Mouse (Mus musculus): ENCODE data around the gene Dctn2. TPM values are rescaled to one million over a fixed set of nuclear protein-coding genes. Genes with fewer than 3 reads are reported as not detected.
A peak's percentile ranks its signal among the peaks of the same experiment; 100 is the strongest.

Dctn2 gene
- polyA plus RNA-seq, 1 experiment, result 200 TPM

DNA sequence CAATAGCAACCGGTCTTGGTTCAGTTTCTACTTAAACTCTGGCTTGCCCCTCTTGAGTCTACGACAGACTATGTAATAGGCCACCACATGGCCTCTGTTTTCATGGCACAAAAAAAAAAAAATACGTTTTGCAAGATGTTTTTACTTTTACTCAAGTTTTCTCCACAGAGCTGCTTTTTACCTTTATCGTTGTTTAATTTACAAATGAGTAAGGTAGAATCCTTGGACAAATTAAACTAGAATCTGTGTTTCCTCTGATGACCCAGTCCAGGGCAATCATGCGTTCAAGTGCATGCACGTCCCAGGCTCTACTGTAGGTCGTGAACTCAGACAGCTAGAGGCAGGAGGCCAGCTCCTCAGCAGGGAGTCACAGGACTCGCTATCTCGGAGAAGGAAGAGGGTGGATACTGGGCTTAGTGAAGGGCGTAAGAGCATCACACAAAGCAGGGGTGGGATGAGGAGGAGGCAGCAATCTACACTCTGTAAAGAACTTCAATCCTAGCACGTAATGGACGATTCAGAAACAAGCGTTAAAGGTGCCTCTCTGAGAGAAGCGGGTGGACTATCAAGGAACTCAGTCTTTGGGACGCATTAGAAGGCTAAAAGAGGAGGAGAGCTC lies 23.5 kb downstream of the Dctn2 start:
- Histone ChIP-seq H3K4me1 (replicated peaks; ENCODE audit: control insufficient read depth, insufficient read depth, low read length) (peaks cover 25% of the 10 kb centered on the region), H3K27ac (ENCODE audit: control insufficient read depth, insufficient read depth, low read length) (peak overlapping the region; percentile 94), H3K27me3 (ENCODE audit: control insufficient read depth, insufficient read depth, low read length) (no peaks in the 10 kb centered on the region), H3K4me3 (ENCODE audit: control insufficient read depth, insufficient read depth, low read length) (peak overlapping the region; percentile 70), H3K36me3 (ENCODE audit: control insufficient read depth, insufficient read depth, low read length) (peaks cover 23% of the 10 kb centered on the region)
- DNase-seq, result peak; percentile 43
- TF ChIP-seq CTCF (IDR thresholded peaks at IDR 0.05; ENCODE audit: borderline replicate concordance, control insufficient read depth, extremely low read depth, insufficient read depth, low read length, poor library complexity) (no peak), POLR2A (IDR thresholded peaks at IDR 0.05; ENCODE audit: control insufficient read depth, extremely low read depth, insufficient read depth, low read length, poor library complexity) (no peak)
- WGBS, result 2% methylated on average over 15 of the region's 15 CpGs

DNA sequence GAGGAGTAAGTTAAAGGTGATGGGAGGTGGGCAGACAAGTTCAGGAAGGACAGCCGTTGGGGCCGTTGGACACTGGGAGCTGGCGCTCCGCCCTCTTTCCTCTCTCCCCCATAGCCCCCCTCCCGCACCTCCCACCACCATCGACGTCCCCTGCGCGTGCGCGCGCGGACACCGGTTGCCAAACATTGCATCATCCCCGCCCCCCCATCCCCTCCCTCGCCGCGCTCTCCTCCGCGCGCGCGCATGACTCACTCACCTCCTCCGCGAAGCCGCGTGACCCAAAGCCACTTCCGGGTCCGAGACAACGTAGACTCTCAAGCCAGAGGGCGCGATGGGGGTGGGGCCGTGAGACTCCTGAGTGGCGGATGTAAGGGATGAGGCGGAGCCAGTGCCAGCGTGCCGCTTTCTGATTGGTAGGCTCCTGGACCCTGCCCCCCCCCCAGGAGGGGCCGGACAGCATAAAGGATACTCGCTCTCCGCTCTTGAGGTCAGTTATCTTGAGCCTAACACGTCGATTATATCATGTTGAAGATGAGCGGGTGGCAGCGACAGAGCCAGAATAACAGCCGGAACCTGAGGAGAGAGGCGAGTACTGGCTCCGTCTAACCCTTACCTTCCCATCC lies 24.2 kb downstream of the Dctn2 start:
- DNase-seq, result peak; percentile 99
- WGBS, result under 1% methylated on average over 46 of the region's 47 CpGs
- Histone ChIP-seq H3K27me3 (ENCODE audit: control insufficient read depth, insufficient read depth, low read length) (no peaks in the 10 kb centered on the region), H3K4me1 (replicated peaks; ENCODE audit: control insufficient read depth, insufficient read depth, low read length) (peaks cover 25% of the 10 kb centered on the region), H3K27ac (ENCODE audit: control insufficient read depth, insufficient read depth, low read length) (peak overlapping the region; percentile 94), H3K4me3 (ENCODE audit: control insufficient read depth, insufficient read depth, low read length) (peak overlapping the region; percentile 66), H3K36me3 (ENCODE audit: control insufficient read depth, insufficient read depth, low read length) (peaks cover 27% of the 10 kb centered on the region)
- TF ChIP-seq CTCF (IDR thresholded peaks at IDR 0.05; ENCODE audit: borderline replicate concordance, control insufficient read depth, extremely low read depth, insufficient read depth, low read length, poor library complexity), result peak; percentile 56; the same call in 1 of the 2 replicates
- peak; percentile 68; the same call in 1 of the 2 replicates for TF ChIP-seq POLR2A (IDR thresholded peaks at IDR 0.05; ENCODE audit: control insufficient read depth, extremely low read depth, insufficient read depth, low read length, poor library complexity)

DNA sequence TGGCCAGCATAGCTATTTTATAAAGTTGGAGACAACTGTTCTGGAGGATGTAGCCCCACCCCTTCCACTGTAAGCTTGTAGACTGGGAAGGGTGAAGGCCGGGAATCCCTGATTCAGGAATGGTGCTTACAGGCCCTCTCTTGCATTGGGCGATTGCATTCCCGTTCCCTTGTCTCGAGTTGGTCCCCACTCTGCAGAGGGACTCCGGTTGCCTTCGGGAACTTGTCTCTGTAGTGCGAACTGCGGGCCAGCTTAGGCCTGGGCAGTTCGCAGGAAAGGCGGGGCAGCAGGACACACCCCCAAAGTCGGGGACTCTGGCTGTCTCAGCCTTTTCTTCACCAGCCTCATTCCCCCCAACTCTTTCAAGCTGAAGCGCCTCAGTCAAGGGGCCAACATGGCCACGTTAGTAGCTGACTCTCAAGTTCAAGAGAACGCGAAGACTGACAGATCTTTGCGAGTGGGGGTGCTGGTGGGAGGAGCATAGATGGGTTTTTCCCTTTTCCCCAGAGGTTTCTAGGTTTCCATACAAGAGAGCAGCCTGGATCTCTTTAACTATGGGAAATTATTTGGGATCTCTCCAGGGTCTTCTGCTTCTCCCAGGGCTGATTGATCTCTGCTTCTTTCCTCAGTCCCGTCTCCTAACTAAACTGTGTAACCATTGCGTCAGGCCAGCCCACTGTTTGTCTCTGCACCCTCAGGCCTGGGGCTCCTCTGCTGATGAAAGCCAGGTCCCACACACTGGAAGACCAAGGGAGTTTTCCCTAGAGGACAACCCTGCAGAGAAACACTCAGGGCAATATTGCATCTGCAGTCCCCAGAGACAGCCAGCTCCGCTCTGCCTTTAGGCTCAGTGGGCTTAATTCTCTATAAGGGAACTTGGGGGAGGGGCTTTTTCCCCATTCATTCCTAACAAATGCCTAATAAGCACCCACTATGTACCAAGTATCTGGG lies 25.0 kb downstream of the Dctn2 start:
- peak; percentile 2; the same call in 1 of the 2 replicates for TF ChIP-seq POLR2A (IDR thresholded peaks at IDR 0.05; ENCODE audit: control insufficient read depth, extremely low read depth, insufficient read depth, low read length, poor library complexity)
- no peak for TF ChIP-seq CTCF (IDR thresholded peaks at IDR 0.05; ENCODE audit: borderline replicate concordance, control insufficient read depth, extremely low read depth, insufficient read depth, low read length, poor library complexity)
- Histone ChIP-seq H3K4me3 (ENCODE audit: control insufficient read depth, insufficient read depth, low read length) (peak overlapping the region; percentile 66), H3K27me3 (ENCODE audit: control insufficient read depth, insufficient read depth, low read length) (no peaks in the 10 kb centered on the region), H3K36me3 (ENCODE audit: control insufficient read depth, insufficient read depth, low read length) (peaks cover 31% of the 10 kb centered on the region), H3K4me1 (replicated peaks; ENCODE audit: control insufficient read depth, insufficient read depth, low read length) (peaks cover 25% of the 10 kb centered on the region), H3K27ac (ENCODE audit: control insufficient read depth, insufficient read depth, low read length) (peak overlapping the region; percentile 76)
- 7% methylated on average over 19 of the region's 19 CpGs for WGBS
- peak; percentile 60 for DNase-seq

DNA sequence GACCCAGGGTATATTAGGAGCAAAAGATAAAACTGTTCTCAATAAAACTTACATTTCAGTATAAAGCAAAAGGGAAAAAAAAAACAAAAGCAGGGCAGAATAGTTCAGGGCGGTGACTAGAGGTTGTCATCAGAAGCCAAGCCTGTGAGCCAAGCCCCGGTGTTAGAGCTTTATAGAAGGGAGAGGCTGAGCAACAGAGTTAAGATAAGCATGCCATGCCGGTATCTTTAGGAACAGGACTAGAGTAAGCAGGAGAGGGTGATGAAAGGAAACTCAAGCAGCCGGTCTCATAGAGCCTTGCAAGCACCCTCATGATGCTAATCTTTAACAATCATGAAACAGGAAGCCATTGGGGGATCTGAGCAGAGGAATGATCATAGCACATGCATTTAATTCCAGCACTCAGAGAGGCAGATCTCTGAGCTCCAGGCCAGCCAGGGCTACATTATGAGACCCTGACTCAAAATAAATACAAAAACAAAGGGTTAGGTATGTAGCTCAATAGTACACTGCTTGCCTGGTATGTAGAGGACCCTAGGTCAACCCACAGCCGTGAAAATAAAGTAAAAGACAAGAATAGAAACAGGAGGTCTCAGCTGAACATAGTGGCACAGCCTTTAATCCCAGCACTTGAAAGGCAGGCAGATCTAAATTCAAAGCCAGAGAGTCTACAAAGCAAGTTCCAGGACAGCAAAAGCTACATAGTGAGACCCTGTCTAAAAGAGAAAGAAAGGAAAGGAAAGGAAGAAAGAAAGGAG lies 25.9 kb downstream of the Dctn2 start:
- Histone ChIP-seq H3K4me1 (replicated peaks; ENCODE audit: control insufficient read depth, insufficient read depth, low read length) (peaks cover 22% of the 10 kb centered on the region), H3K36me3 (ENCODE audit: control insufficient read depth, insufficient read depth, low read length) (peaks cover 33% of the 10 kb centered on the region), H3K4me3 (ENCODE audit: control insufficient read depth, insufficient read depth, low read length) (no peak overlapping the region), H3K27me3 (ENCODE audit: control insufficient read depth, insufficient read depth, low read length) (no peaks in the 10 kb centered on the region), H3K27ac (ENCODE audit: control insufficient read depth, insufficient read depth, low read length) (no peak overlapping the region)
- TF ChIP-seq CTCF (IDR thresholded peaks at IDR 0.05; ENCODE audit: borderline replicate concordance, control insufficient read depth, extremely low read depth, insufficient read depth, low read length, poor library complexity), result no peak
- no peak for TF ChIP-seq POLR2A (IDR thresholded peaks at IDR 0.05; ENCODE audit: control insufficient read depth, extremely low read depth, insufficient read depth, low read length, poor library complexity)
- no peak for DNase-seq
- WGBS, result 15% methylated on average over 5 of the region's 5 CpGs

DNA sequence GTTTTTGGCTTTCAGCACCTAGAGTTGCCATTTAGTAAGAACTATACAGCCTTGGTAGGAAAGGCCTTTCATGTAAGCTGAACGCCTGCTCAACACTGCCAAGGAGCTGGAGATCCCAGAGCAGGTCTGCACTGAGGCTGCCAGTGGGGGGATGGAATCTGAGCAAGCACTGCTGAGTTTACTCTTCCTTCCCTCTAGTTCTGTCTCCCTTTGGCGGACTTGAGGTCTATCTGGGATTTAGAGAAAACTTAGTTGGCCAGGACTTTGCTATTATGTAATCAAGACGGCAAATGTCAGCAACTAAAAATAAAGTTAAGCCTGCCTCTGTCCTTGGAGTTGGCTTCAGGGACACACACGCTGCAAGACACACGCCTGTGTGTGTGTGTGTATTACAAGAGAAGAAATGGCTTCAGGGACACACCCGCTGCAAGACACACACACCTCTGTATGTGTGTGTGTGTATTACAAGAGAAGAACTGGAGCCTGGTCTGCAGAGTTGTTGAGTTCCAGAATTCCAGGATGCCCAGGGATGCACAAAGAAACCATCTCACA lies 26.9 kb downstream of the Dctn2 start:
- TF ChIP-seq CTCF (IDR thresholded peaks at IDR 0.05; ENCODE audit: borderline replicate concordance, control insufficient read depth, extremely low read depth, insufficient read depth, low read length, poor library complexity) (no peak), POLR2A (IDR thresholded peaks at IDR 0.05; ENCODE audit: control insufficient read depth, extremely low read depth, insufficient read depth, low read length, poor library complexity) (no peak)
- H3K36me3 ChIP-seq (ENCODE audit: control insufficient read depth, insufficient read depth, low read length), result peaks cover 43% of the 10 kb centered on the region
- H3K27ac ChIP-seq (ENCODE audit: control insufficient read depth, insufficient read depth, low read length), result no peak overlapping the region
- H3K4me1 ChIP-seq (replicated peaks; ENCODE audit: control insufficient read depth, insufficient read depth, low read length), result peaks cover 12% of the 10 kb centered on the region
- no peak overlapping the region for H3K4me3 ChIP-seq (ENCODE audit: control insufficient read depth, insufficient read depth, low read length)
- WGBS, result 92% methylated on average over 6 of the region's 6 CpGs
- DNase-seq, result no peak
- H3K27me3 ChIP-seq (ENCODE audit: control insufficient read depth, insufficient read depth, low read length), result no peaks in the 10 kb centered on the region

Data from thymus, adult 2 months (tissue).